Mouse (Mus musculus) CD4-positive, CD25-positive, alpha-beta regulatory T cell, adult 4 months (primary cell): ENCODE measurements around the gene Svip. TPM values are rescaled to one million over a fixed set of nuclear protein-coding genes. Genes with fewer than 3 reads are reported as not detected.

ENCODE experiments used
- ATAC-seq: one replicate; pipeline ENCODE4 v1.8.0; 2017
- polyA plus RNA-seq, 2 experiments: library from polyadenylated mRNA; unstranded; fragments of 100-300 nt; shearing (Covaris generic); gene quantifications; one replicate each; pipeline ENCODE4 v1.2.1; 2017

The Svip gene
- polyA plus RNA-seq, 2 experiments from 2014 or later = 0.44 to 1.3 TPM

- no peak for ATAC-seq
Measured at GRCm38 (mm10) chr7:51960698-51961374, 45.0 kb downstream of the Svip start.

GRCm38 (mm10) chr7:51957766-51958165 is 48.1 kb downstream of the Svip start:
- ATAC-seq = no peak

- ATAC-seq = no peak
Measured at GRCm38 (mm10) chr7:51955424-51956041, 50.3 kb downstream of the Svip start.

Other genes with a start within 250 kb of the Svip start
- 1 to 10 TPM; 2.1 to 2.3 TPM for gene Gas2, start 144.0 kb downstream of the Svip start, polyA plus RNA-seq
- 1 to 10 TPM in 1 of 2 experiments, under 1 TPM in 1; 0.73 to 1.5 TPM for gene Fancf, start 143.8 kb downstream of the Svip start, polyA plus RNA-seq
- not detected for gene 1700015G11Rik, start 9.7 kb upstream of the Svip start, polyA plus RNA-seq